Mouse (Mus musculus): ENCODE results near the gene Fam205a2.
"Not testable (repeated sequence)": the region's sequence is repeated elsewhere in the genome, so short reads cannot be mapped to it uniquely, and the experiment has no call there.

The Fam205a2 gene

DNA sequence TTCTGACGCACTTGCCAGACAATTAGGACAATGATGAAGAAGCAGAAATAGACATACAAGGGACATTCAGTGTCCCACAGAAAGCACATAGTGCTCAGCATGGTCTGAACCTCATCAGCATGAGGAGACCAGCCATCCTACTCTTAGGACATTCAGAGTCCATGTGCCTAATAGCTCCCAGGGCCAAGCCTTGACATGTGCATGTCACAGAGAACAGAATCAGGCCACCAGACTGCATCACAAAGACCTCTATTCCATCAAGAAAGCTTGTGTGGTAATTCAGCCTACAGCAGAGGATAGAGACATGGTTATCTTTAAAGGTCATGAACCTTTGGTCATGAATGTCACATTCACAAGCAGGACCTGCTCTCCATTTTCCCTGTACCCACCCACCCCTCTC lies at the start of gene Fam205a2:
Fam205a2 (minus strand) TSS at position 101 of the 400 bp plus-strand sequence.
- not testable (repeated sequence) for DNase-seq (ENCODE audit: low read depth, low spot score)

All from CD4-positive helper T cell, adult 2 months (primary cell).